Mouse (Mus musculus) embryonic fibroblast, embryonic 13.5 days (primary cell): ENCODE measurements around the gene Ccnj. TPM values are rescaled to one million over a fixed set of nuclear protein-coding genes. Genes with fewer than 3 reads are reported as not detected.

Source experiments
- H3K27ac ChIP-seq: 2 replicates; pipeline ENCODE4 v1.5.1; 2012; ENCODE audit warnings: low read length, control low read depth, inconsistent platforms; ENCODE audit not compliant: insufficient read depth
- H3K4me1 ChIP-seq: 2 replicates; pipeline ENCODE4 v1.6.1; 2011; ENCODE audit warnings: low read length; ENCODE audit not compliant: control insufficient read depth, insufficient read depth
- H3K4me3 ChIP-seq: 2 replicates; pipeline ENCODE4 v1.5.1; 2011; ENCODE audit warnings: mild to moderate bottlenecking, control low read depth, low read length; ENCODE audit not compliant: insufficient read depth
- CTCF ChIP-seq: IDR thresholded peaks from 2 replicates; pipeline ENCODE4 v1.5.1; 2011; ENCODE audit warnings: mild to moderate bottlenecking, control low read depth, low read length, moderate library complexity, borderline replicate concordance; ENCODE audit not compliant: insufficient read depth
- POLR2A ChIP-seq: IDR thresholded peaks from 2 replicates; pipeline ENCODE4 v1.6.1; 2011; ENCODE audit warnings: low read depth, mild to moderate bottlenecking, control low read depth, low read length, moderate library complexity
- polyA plus RNA-seq: library from polyadenylated mRNA; stranded (reverse); fragments of >200 nt; gene quantifications from 2 replicates; pipeline ENCODE4 v1.2.4, GENCODE M21; 2011; ENCODE audit warnings: low read depth; ENCODE audit not compliant: missing spikeins, insufficient read length

The Ccnj gene
- 3.9 and 4.3 TPM in 2 replicates for polyA plus RNA-seq

DNA sequence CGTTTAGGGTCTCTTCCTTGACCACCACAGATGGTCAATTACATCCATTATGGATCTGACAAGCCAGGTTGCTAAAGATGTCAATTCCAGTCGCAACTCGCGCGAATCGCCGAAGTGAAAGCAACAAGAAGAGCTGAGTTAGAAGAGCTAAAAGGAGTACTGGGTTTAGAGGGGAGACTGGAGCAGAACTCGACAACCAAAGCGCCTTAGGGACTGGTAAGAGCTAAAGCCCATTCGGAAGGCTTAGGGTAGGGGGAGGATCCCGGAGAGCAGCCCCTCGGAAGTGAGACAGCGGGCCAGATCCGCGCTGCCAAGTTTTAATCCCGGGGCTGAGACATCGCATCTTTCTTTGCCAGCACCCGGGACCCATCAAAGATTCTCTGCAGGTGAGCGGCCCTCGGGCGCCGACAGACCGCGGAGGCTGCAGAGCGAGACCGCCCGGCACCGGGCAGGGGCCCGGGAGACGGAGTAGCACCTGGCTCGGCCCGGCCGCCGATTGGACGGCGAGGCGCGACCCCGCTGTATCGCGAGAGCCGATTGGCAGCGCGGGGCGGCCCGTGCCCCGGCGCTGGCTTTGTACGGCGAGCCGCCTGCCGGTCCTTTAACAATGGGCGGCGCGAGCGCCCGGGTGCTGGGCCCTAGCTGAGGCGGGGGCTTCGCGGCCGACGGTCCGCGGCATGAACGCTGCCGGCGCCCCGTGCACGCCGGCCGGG lies at the start of gene Ccnj:
TSS of gene Ccnj (plus strand) at position 577 of the 713 bp plus-strand sequence.
- TF ChIP-seq CTCF (no peak), POLR2A (peak; percentile 72)
- Histone ChIP-seq H3K4me1 (peaks cover 6% of the 10 kb centered on the region), H3K27ac (no peak within 1 kb of the TSS), H3K4me3 (peak within 1 kb of the TSS; percentile 77)

DNA sequence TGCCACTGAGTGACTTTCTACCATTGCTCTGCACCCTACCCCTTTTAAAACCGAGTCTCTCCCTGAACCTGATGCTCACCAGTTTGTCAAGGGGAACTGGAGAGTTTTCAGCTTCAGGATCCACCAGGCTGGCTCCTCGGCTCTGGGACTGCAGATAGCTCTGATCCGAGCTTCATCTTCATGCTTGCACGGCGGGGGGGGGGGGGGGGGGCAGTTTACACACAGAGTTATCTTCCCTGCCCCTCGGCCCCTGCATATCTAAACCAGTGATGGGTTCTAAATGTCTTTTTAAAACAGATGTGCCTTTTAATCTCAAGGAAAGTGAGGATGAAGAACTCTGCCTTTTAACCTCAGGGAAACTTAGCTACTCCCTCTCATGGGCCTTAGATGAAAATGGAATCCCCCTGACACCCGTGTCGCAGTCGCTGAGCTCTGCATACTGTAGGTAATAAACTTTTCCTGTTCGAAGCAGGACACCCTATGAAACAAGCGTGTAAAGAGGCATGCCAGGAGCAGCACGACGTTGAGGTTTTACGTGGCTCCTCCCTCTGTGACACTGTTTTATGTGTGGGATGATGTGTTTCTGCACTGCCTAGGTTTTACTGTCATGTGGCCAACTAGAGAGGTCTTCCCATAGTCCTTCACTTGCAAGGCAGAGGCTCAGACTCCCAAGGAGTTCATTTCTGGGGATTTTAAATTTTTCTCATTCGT lies 42.9 kb upstream of the Ccnj start:
- Histone ChIP-seq H3K27ac (no peak overlapping the region), H3K4me1 (no peaks in the 10 kb centered on the region), H3K4me3 (no peak overlapping the region)
- TF ChIP-seq CTCF: no peak
- no peak for TF ChIP-seq POLR2A

DNA sequence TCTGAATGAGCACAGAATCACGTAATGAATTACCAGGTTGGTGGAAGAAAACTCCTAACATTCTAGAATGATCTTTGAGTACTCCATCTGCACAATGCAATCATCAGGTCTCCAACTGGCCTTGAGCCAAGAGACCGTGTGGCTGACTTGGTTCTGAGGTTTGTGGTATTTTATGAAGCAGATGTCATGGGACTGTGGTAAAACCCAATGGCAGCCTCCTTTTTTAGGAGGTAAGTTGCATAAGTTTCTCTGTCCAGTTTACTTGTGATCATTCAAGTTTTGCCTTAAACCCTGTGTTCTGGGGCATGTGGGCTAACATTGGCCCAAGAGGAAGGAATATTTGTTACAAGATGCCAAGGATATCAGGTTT lies 42.4 kb upstream of the Ccnj start:
- no peak overlapping the region for H3K27ac ChIP-seq
- H3K4me3 ChIP-seq: no peak overlapping the region
- H3K4me1 ChIP-seq: no peaks in the 10 kb centered on the region
- TF ChIP-seq CTCF: no peak
- TF ChIP-seq POLR2A: no peak

DNA sequence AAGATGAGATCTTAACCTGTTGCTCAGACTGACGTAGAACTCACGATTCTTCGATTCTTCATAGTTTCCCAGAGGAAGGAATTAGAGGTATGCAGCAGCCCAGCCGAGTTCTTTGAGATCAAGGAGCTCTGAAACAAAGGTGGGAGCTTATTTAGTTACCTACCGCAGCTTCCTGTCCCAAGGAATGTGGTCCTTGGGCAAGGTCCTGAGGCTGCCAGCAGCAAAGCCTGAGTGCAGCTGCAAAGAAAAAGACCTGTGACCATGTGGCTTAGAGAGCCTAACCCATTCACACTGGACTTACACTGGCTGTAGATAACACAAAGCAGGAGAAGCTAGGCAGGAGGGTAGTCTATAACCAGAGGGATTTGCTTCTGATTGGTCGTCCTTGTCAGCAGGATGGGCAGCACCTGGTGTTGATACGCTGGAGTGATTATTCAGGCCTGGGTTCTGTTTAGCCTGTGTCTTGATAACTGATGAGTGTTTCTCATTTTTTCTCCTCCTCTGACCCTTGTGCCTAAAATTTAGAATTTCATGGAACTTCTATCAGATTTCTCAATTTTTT lies 25.8 kb upstream of the Ccnj start:
- Histone ChIP-seq H3K27ac (no peak overlapping the region), H3K4me1 (no peaks in the 10 kb centered on the region), H3K4me3 (no peak overlapping the region)
- TF ChIP-seq CTCF (no peak), POLR2A (no peak)

DNA sequence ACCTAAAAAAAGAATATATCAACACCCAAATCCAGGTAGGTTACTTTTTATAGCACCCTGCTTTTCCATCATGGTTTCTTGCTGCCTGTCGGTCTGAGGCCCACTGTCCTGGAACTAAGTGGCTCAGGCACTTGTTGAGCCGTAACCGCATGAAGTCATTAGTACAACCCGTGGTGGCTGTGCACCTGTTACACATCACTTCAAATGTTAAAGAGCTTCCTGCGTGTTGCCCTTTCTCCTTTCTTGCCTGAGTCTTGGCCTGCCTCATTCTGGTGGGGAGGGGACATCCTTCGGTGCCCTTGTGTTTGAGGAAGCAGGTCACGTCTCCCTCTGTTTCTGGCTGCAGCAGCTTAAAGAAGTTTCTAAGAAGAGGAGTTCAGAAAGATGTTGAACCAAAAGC lies 21.2 kb upstream of the Ccnj start:
- no peak overlapping the region for H3K27ac ChIP-seq
- TF ChIP-seq POLR2A (no peak), CTCF (no peak)
- no peak overlapping the region for H3K4me3 ChIP-seq
- H3K4me1 ChIP-seq: no peaks in the 10 kb centered on the region

DNA sequence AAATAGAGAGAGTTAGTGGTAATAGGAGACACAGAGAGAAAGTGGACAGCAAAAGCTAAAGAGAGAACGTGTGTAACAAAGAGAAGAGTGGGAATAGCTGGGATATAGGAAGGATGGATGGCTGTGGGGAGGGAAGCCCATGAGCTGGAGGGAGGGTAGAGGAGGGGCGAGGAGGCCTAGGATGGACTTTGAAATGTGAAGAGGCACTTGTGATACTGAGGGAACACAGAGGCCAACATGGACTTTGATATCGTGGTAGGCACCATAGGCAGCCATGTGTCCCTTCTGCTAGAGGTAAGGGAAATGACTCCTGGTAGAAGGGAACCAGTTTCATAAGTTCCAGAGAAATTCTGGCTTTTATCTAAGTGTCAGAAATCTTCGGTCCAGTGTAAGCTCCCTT lies 19.2 kb upstream of the Ccnj start:
- H3K27ac ChIP-seq: no peak overlapping the region
- H3K4me3 ChIP-seq: no peak overlapping the region
- TF ChIP-seq POLR2A: no peak
- TF ChIP-seq CTCF: no peak
- H3K4me1 ChIP-seq: no peaks in the 10 kb centered on the region

DNA sequence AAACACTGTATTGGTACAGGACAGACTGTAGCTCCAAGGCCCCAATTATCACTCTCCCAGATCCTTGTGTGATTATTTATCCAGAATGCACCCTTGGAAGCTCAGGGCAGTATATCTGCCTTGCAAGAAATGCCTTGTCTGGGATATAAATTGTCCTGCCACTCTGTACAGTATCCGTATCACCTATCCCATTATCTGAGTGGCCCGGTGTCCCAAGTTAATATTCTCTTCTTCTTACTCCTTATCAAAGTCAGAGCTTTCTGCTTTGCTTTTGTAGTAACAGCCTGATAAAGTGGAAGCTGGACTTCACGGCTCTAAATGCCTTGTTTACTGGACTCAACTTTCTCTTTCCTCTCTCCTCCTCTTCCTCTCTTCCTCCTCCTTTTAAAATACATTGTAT lies 18.3 kb upstream of the Ccnj start:
- TF ChIP-seq POLR2A (no peak), CTCF (no peak)
- no peak overlapping the region for H3K27ac ChIP-seq
- no peak overlapping the region for H3K4me3 ChIP-seq
- no peaks in the 10 kb centered on the region for H3K4me1 ChIP-seq

DNA sequence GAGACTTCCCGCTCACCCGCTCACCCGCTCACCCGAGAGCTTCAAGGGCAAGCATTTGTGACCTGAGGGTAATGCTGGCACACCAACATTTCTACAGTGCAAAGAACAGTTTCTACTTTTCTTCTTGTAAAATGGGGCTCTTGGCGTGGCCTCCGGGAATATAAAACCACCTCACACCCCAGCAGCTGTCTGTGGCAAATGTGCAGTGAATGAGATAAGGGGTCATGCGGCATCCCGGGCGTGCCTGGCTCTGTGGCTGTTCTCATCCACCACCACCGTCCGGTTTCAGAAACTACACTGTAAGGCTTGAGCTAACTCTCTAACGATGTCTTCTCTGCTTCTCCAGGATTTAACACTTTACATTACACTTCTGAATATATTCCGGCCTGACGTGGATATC lies 17.7 kb upstream of the Ccnj start:
- Histone ChIP-seq H3K4me3 (no peak overlapping the region), H3K4me1 (no peaks in the 10 kb centered on the region), H3K27ac (no peak overlapping the region)
- TF ChIP-seq CTCF: no peak

DNA sequence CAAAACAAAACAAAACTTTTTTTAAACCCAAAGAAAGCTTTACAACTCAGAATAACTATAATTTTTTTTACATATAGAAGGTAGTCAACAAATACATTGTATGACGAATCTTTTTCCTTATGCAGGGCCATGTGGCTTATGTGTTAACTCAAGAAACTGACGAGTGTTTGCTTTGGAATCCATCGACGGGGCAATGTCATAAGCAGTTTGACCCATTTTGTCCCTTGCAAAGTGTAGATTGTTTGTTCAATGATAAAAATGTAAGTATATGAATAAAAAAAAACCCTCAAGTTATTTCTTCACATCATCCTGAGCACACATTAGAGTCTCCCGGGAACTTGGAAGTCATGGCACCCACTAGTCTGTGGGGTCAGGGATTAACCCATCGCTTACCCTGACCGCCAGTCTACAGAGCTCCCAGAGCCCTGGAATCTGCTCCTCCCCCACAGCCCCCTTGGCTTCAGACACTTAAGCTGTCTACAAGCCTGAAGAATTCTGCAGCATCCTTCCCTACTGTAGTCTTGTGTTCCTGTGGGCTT lies 15.4 kb upstream of the Ccnj start:
- no peak overlapping the region for H3K4me3 ChIP-seq
- TF ChIP-seq POLR2A (no peak), CTCF (no peak)
- H3K4me1 ChIP-seq: no peaks in the 10 kb centered on the region
- no peak overlapping the region for H3K27ac ChIP-seq
